ENCODE assay signal across 8 mouse cellular contexts in the genomic region with DNA sequence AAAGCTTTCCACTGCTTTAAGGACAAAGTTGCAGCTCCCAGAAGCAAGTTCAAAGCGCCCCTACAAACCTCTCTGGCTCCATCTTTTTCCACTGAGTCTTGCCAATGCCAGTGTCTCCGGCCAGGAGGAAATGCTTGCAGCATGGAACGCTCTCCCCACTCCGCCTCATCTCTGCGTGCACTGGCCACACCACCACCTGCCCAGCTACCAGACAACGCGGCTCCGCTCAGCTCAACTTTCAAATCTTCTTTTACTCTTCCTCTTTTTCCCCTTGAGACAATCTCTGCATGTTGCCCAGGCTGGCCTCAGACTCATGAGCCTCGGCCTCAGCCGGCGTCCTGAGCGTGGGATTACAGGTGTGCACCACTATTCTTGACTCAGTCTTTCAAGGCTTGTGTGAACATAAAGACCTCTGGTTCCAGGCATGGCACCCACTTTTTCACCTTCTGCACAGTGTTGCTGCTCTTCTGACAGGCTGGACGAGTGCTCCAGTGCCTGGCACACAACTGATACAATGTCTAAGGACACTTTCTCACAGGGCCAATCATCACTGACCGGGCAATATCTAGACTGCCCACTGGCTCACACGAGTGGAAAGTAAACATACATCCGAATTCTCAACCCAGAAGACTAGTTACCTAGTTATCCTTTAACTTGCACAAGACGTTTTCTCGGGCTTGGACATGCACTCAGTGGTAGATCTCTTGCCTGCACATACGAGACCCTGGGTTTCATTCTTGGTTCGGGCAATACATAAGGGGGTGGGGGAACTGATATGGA. TPM values are rescaled to one million over a fixed set of nuclear protein-coding genes. Genes with fewer than 3 reads are reported as not detected.
DNase-seq lines count a peak whose midpoint lies in the region; ATAC-seq lines count a peak whose summit lies in the region.

No protein-coding gene starts in this region.

- no peak overlapping the region for H3K4me3 ChIP-seq in heart, embryonic 16.5 days (ENCODE audit: low read length)
- no peak overlapping the region for H3K4me3 ChIP-seq in limb, embryonic 13.5 days

- 55% methylated on average over 20 of the region's 20 CpGs for WGBS in heart, embryonic 16.5 days
- WGBS in limb, embryonic 13.5 days, result 83% methylated on average over 20 of the region's 20 CpGs

- H3K4me2 ChIP-seq in heart, embryonic 16.5 days (ENCODE audit: low read depth, low read length), result no peak overlapping the region
- H3K4me2 ChIP-seq in limb, embryonic 13.5 days (replicated peaks), result no peak overlapping the region

- no peaks in the 10 kb centered on the region for H3K36me3 ChIP-seq in heart, embryonic 16.5 days (ENCODE audit: control insufficient read depth, insufficient read depth)
- H3K36me3 ChIP-seq in limb, embryonic 13.5 days, result 0 out of 2 replicates have a peak, but pooled peaks cover 4% of the 10 kb centered on the region

- intact Hi-C loops in left cerebral cortex, postnatal 25 days (cut with DNase I), result no loop called here

- no peak for ATAC-seq in heart, embryonic 16.5 days (replicated peaks; ENCODE audit: extremely low read depth, insufficient read depth, low FRiP score)
- ATAC-seq in limb, embryonic 13.5 days (ENCODE audit: low FRiP score, low read depth), result no peak
- ATAC-seq in monocyte, adult 5-6 weeks (replicated peaks; ENCODE audit: insufficient number of reproducible peaks, low FRiP score, low TSS enrichment, poor library complexity, severe bottlenecking), result 0 out of 2 replicates have a peak, but pooled peaks have one; percentile 10

- H3K4me1 ChIP-seq in heart, embryonic 16.5 days (ENCODE audit: control insufficient read depth, insufficient read depth, low read length), result peaks cover 72% of the 10 kb centered on the region
- peaks cover 76% of the 10 kb centered on the region for H3K4me1 ChIP-seq in limb, embryonic 13.5 days

- no peaks in the 10 kb centered on the region for H3K27me3 ChIP-seq in heart, embryonic 16.5 days (ENCODE audit: control insufficient read depth, insufficient read depth, low read length)
- no peaks in the 10 kb centered on the region for H3K27me3 ChIP-seq in limb, embryonic 13.5 days

- no peaks in the 10 kb centered on the region for H3K9me3 ChIP-seq in heart, embryonic 16.5 days (replicated peaks; ENCODE audit: control insufficient read depth, low read length)
- H3K9me3 ChIP-seq in limb, embryonic 13.5 days, result no peaks in the 10 kb centered on the region

- H3K27ac ChIP-seq in heart, embryonic 16.5 days (ENCODE audit: low read length), result peak overlapping the region; percentile 64
- peak overlapping the region; percentile 52; the same call in 1 of the 2 replicates for H3K27ac ChIP-seq in limb, embryonic 13.5 days

- H3K9ac ChIP-seq in heart, embryonic 16.5 days (ENCODE audit: low read length), result peak overlapping the region; percentile 51; the same call in 1 of the 2 replicates
- H3K9ac ChIP-seq in limb, embryonic 13.5 days, result 0 out of 2 replicates have a peak overlapping the region, but pooled peaks have one; percentile 25

- DNase-seq in urinary bladder, postnatal 14 days (ENCODE audit: low spot score), result peak; percentile 38
- no peak for DNase-seq in urinary bladder, adult 2 months (ENCODE audit: low spot score)
- DNase-seq in left cerebral cortex, postnatal 25 days (ENCODE audit: low spot score in 2 of 2), result no peak
- DNase-seq in thymus, adult 18-20 months, result no peak
- no peak for DNase-seq in left cerebral cortex, adult 18-20 months (ENCODE audit: low spot score in 2 of 2)

RNA-seq across cellular contexts. Expression of a gene that starts 4.6 kb away (rescaled TPM):
- polyA plus RNA-seq in urinary bladder, adult 2 months (2012; rRNA removed), result 32.6 and 44.2 TPM in 2 replicates
- polyA plus RNA-seq in heart, embryonic 16.5 days (2015; fragmentation: Nextera tagmentation; extraction: Ambion mirVana), result 29.5 and 33.9 TPM in 2 replicates
- 43.6 and 44.2 TPM in 2 replicates for polyA plus RNA-seq in limb, embryonic 13.5 days (2015; fragmentation: Nextera tagmentation; extraction: Ambion mirVana)
- 35.3 to 47.0 TPM (median 43.5 TPM) in 3 replicates for total RNA-seq in monocyte, adult 5-6 weeks (2017)
- 10 to 100 TPM; 41.7 to 49.2 TPM for total RNA-seq in left cerebral cortex, postnatal 25 days (2021)
- total RNA-seq in left cerebral cortex, adult 18-20 months (2021), result 10 to 100 TPM; 51.3 to 54.1 TPM

RNA-seq across cellular contexts. Expression of a gene that starts 12.8 kb away (rescaled TPM):
- 12.2 and 13.9 TPM in 2 replicates for polyA plus RNA-seq in urinary bladder, adult 2 months (2012; rRNA removed)
- 12.8 and 14.5 TPM in 2 replicates for polyA plus RNA-seq in heart, embryonic 16.5 days (2015; fragmentation: Nextera tagmentation; extraction: Ambion mirVana)
- polyA plus RNA-seq in limb, embryonic 13.5 days (2015; fragmentation: Nextera tagmentation; extraction: Ambion mirVana), result 27.2 and 27.7 TPM in 2 replicates
- total RNA-seq in monocyte, adult 5-6 weeks (2017), result 5.0 to 11.5 TPM (median 5.5 TPM) in 3 replicates
- total RNA-seq in left cerebral cortex, postnatal 25 days (2021), result 10 to 100 TPM; 31.4 to 32.3 TPM
- 10 to 100 TPM; 30.1 to 31.5 TPM for total RNA-seq in left cerebral cortex, adult 18-20 months (2021)

RNA-seq across cellular contexts. Expression of a gene that starts 46.8 kb away (rescaled TPM):
- polyA plus RNA-seq in urinary bladder, adult 2 months (2012; rRNA removed), result not detected in 2 replicates
- polyA plus RNA-seq in heart, embryonic 16.5 days (2015; fragmentation: Nextera tagmentation; extraction: Ambion mirVana), result 0.08 TPM in 1 of 2 replicates, not detected in the other
- 0.08 and 0.20 TPM in 2 replicates for polyA plus RNA-seq in limb, embryonic 13.5 days (2015; fragmentation: Nextera tagmentation; extraction: Ambion mirVana)
- total RNA-seq in monocyte, adult 5-6 weeks (2017), result not detected in 3 replicates
- under 1 TPM; 0.55 to 0.83 TPM for total RNA-seq in left cerebral cortex, postnatal 25 days (2021)
- total RNA-seq in left cerebral cortex, adult 18-20 months (2021), result under 1 TPM; 0.21 to 0.23 TPM

RNA-seq across cellular contexts. Expression of a gene that starts 56.8 kb away (rescaled TPM):
- 65.9 and 77.0 TPM in 2 replicates for polyA plus RNA-seq in urinary bladder, adult 2 months (2012; rRNA removed)
- 49.8 and 50.1 TPM in 2 replicates for polyA plus RNA-seq in heart, embryonic 16.5 days (2015; fragmentation: Nextera tagmentation; extraction: Ambion mirVana)
- polyA plus RNA-seq in limb, embryonic 13.5 days (2015; fragmentation: Nextera tagmentation; extraction: Ambion mirVana), result 88.7 and 92.3 TPM in 2 replicates
- total RNA-seq in monocyte, adult 5-6 weeks (2017), result 103 to 149 TPM (median 111 TPM) in 3 replicates
- 10 to 100 TPM; 36.3 to 46.0 TPM for total RNA-seq in left cerebral cortex, postnatal 25 days (2021)
- 10 to 100 TPM; 43.2 to 44.3 TPM for total RNA-seq in left cerebral cortex, adult 18-20 months (2021)
